Mouse (Mus musculus) midbrain, embryonic 16.5 days (tissue): Measurements from ENCODE around the gene Ccdc85c. TPM values are rescaled to one million over a fixed set of nuclear protein-coding genes. Genes with fewer than 3 reads are reported as not detected.

ENCODE experiments used
- ATAC-seq: fragments of 200-750 bp; cut with Nextera tagmentation; 2 replicates; pipeline ENCODE4 v1.8.0; 2017; ENCODE audit warnings: moderate TSS enrichment
- H3K27ac ChIP-seq: fragments of 300-500 bp; sonication (generic); 2 replicates; pipeline ENCODE4 v1.5.1; 2014; ENCODE audit warnings: mild to moderate bottlenecking, low read length, mixed read lengths
- H3K27me3 ChIP-seq: fragments of 300-500 bp; sonication (generic); 2 replicates; pipeline ENCODE4 v1.6.1; 2014; ENCODE audit warnings: low read depth, low read length, mixed read lengths; ENCODE audit not compliant: control insufficient read depth, insufficient read depth
- H3K36me3 ChIP-seq: fragments of 300-500 bp; sonication (generic); 2 replicates; pipeline ENCODE4 v1.6.1; 2014; ENCODE audit warnings: mild to moderate bottlenecking, low read length, moderate library complexity, mixed read lengths; ENCODE audit not compliant: control insufficient read depth, insufficient read depth
- H3K4me1 ChIP-seq: fragments of 300-500 bp; sonication (generic); 2 replicates; pipeline ENCODE4 v1.6.1; 2014; ENCODE audit warnings: mild to moderate bottlenecking, low read length, mixed read lengths; ENCODE audit not compliant: control insufficient read depth, insufficient read depth
- H3K4me2 ChIP-seq: fragments of 300-500 bp; sonication (generic); 2 replicates; pipeline ENCODE4 v1.6.1; 2014; ENCODE audit warnings: mild to moderate bottlenecking, low read length, mixed read lengths
- H3K4me3 ChIP-seq: fragments of 300-500 bp; sonication (generic); 2 replicates; pipeline ENCODE4 v1.5.1; 2014; ENCODE audit warnings: low read depth, mild to moderate bottlenecking, low read length, moderate library complexity, mixed read lengths
- H3K9ac ChIP-seq: fragments of 300-500 bp; sonication (generic); 2 replicates; pipeline ENCODE4 v1.6.1; 2014; ENCODE audit warnings: low read depth, low read length, mixed read lengths
- H3K9me3 ChIP-seq: fragments of 300-500 bp; sonication (generic); replicated peaks from 2 replicates; pipeline ENCODE4 v1.6.1; 2014; ENCODE audit warnings: mild to moderate bottlenecking, low read length, mixed read lengths; ENCODE audit not compliant: control insufficient read depth, poor library complexity, severe bottlenecking
- WGBS: fragments of 180-500 bp; shearing (Covaris S2); extraction: QIAGEN DNeasy Blood & Tissue Kit; methylation state at CpG from one replicate; pipeline ENCODE4 v1.1.7; 2014; 5-methylcytosine and 5-hydroxymethylcytosine counted together
- polyA plus RNA-seq: library from polyadenylated mRNA; unstranded; fragments of >200 nt; fragmentation: Nextera tagmentation; extraction: Ambion mirVana; gene quantifications from 2 replicates; pipeline ENCODE4 v1.2.1, GENCODE M21; 2015

The Ccdc85c gene
- polyA plus RNA-seq, 1 experiment from 2014 or later: 13.2 TPM

DNA sequence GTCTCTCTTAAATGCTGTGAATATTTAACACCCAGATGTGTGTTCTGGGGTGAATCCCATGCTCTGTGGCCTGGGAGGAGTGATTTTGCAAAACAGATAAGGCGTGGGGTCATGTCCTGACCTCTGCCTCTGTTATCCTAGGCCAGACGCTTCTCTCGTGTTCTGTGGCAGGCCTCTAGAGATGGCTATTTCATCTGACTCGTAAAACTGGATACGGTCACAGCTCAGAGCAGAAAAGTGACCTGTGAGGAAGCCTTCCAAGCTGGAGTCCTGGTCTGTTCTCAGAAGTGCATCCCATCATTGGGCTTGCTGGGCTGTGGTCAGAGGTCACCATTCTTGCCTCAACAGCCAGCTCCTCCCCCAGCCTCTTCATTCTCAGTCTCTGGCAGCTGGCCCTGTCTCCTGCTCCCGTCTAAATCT, 37.2 kb upstream of the Ccdc85c start:
- H3K9ac ChIP-seq: no peak overlapping the region
- no peaks in the 10 kb centered on the region for H3K36me3 ChIP-seq
- H3K27ac ChIP-seq: no peak overlapping the region
- H3K4me2 ChIP-seq: no peak overlapping the region
- H3K4me1 ChIP-seq: peaks cover 2% of the 10 kb centered on the region; the same call in 1 of the 2 replicates
- H3K4me3 ChIP-seq: no peak overlapping the region
- ATAC-seq: no peak
- no peaks in the 10 kb centered on the region for H3K9me3 ChIP-seq
- 41% methylated on average over 6 of the region's 6 CpGs for WGBS
- H3K27me3 ChIP-seq: no peaks in the 10 kb centered on the region

DNA sequence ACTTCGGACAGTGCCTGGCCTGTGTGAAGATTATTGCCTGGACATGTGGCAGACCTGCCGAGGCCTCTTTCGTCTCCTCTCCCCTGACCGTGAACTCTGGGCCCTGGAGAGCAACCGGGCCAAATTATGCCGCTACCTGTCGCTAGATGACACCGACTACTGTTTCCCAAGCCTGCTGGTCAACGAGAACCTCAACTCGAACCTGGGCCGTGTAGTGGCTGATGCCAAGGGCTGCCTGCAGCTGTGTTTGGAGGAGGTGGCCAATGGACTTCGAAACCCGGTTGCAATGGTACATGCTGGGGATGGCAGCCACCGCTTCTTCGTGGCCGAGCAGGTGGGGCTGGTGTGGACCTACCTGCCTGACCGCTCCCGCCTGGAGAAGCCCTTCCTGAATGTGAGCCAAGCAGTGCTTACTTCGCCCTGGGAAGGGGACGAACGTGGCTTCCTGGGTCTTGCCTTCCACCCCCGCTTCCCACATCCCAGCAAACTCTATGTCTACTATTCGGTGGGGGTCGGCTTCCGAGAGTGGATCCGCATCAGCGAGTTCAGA, 36.6 kb upstream of the Ccdc85c start:
- Histone ChIP-seq H3K27me3 (no peaks in the 10 kb centered on the region), H3K36me3 (no peaks in the 10 kb centered on the region), H3K4me2 (no peak overlapping the region), H3K9me3 (no peaks in the 10 kb centered on the region), H3K9ac (no peak overlapping the region), H3K4me3 (no peak overlapping the region), H3K27ac (no peak overlapping the region), H3K4me1 (no peaks in the 10 kb centered on the region; the same call in 1 of the 2 replicates)
- no peak for ATAC-seq
- WGBS: 90% methylated on average over 27 of the region's 27 CpGs

DNA sequence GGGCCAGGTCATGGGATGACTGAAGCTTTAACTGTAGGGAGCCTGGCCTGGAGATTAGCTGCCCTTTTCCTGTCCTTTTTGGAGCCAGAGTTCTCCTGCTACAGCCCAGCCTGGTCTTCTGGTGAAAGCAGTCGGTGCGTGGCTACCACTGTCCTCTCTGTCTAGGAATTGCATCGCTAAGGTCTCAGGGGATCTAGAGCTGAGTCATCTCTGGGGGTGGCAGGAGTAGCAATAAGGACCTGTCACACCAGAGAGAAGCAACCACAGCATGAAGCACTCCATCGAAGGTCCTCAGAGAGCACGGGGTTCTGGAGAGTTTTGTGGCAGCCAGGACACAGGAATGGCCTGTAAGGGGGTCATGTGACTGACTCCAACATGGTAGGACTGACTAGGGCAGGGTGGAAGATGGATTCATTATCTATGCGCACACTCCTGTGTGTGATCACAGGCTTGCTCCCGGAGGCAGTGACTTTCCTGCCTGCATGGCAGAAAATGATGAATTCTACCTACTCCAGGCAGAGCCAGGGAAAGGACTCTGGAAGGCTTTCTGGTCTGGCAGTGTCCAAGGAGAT, 35.3 kb upstream of the Ccdc85c start:
- Histone ChIP-seq H3K4me2 (no peak overlapping the region), H3K4me1 (peaks cover 4% of the 10 kb centered on the region; the same call in 1 of the 2 replicates), H3K36me3 (no peaks in the 10 kb centered on the region), H3K4me3 (no peak overlapping the region), H3K27ac (no peak overlapping the region), H3K9me3 (no peaks in the 10 kb centered on the region), H3K9ac (no peak overlapping the region), H3K27me3 (no peaks in the 10 kb centered on the region)
- WGBS: 70% methylated on average over 7 of the region's 7 CpGs
- no peak for ATAC-seq

DNA sequence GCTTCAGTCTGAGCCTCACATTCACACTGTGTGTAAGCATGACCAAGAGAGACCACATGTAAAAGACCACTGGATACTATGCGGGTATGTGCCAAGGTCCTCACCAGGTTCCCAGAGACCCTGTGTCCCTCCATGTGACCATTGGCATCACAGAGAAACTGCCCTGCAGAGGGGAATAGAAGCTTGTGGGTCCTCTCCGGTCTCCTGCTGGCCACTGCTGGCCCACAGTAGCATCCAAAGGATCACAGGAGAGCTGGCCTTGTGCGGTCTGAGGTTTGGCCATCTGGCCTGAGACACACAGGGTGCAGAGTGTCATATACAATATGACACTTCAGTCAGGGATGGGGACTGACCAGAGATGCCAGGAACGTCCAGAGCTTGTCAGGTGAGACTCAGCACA, 34.8 kb upstream of the Ccdc85c start:
- H3K27ac ChIP-seq: no peak overlapping the region
- no peak overlapping the region for H3K4me3 ChIP-seq
- H3K9ac ChIP-seq: no peak overlapping the region
- 90% methylated on average over 4 of the region's 4 CpGs for WGBS
- no peaks in the 10 kb centered on the region for H3K27me3 ChIP-seq
- no peak for ATAC-seq
- no peaks in the 10 kb centered on the region for H3K36me3 ChIP-seq
- peaks cover 4% of the 10 kb centered on the region; the same call in 1 of the 2 replicates for H3K4me1 ChIP-seq
- H3K4me2 ChIP-seq: no peak overlapping the region
- H3K9me3 ChIP-seq: no peaks in the 10 kb centered on the region

DNA sequence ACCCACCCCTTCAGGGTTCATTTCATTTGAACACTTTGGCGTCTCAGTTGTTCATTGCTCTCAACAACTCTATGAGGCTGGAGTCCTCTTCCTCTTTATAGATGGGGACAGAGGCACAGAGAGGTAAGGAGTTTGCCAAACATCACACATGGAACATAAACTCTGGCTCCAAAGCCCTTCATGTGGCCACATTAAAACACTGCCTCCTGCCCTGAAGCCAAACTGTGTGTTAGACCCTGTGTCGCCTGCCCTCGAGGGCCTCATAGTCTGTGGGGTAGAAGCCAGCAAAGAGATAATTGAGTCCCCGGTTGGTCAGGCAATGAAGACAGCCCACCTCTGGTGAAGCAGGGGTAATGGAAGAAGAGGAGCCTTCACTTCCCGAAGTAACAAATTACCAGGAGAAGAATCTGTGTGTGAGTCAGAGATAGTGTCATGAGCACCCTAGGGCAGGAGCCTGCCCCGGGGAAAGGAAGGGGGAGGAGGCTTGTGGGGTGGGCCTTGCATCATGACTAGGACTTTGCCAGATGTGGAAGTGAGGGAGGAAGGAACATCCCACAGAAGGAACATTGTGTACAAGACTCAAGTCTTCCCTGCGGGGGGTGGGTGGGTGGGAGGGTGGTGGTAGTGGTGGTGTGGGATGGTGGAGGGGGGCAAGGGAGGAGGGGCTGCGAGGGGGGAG, 34.0 kb upstream of the Ccdc85c start:
- Histone ChIP-seq H3K9me3 (no peaks in the 10 kb centered on the region), H3K4me3 (no peak overlapping the region), H3K4me2 (no peak overlapping the region), H3K27me3 (no peaks in the 10 kb centered on the region), H3K9ac (no peak overlapping the region), H3K4me1 (peaks cover 4% of the 10 kb centered on the region; the same call in 1 of the 2 replicates), H3K27ac (no peak overlapping the region), H3K36me3 (no peaks in the 10 kb centered on the region)
- 77% methylated on average over 7 of the region's 8 CpGs for WGBS
- no peak for ATAC-seq

DNA sequence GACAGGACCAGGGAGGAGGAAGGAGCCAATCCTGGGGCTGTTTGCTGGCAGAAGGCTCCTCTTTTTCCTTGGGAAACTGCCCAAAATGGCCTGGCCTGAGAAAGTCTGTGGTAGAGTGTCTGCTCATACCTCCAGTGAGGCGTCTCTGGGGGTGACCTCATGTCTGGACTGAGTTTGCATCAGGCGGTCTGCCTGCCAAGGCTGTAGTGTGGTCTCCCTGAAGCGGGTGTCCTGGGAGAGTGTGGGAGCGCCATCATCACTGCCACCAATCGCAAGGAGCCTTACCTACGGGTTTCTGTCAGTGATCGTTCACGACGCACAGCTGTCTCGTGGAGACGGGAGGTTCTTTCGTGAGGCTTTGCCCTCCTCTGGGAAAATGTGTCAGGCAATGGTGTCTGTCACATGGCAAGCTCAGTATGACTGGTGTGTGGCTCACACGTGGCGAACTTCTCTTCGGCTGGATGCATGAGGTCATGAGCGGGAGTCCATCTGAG, 33.2 kb upstream of the Ccdc85c start:
- no peaks in the 10 kb centered on the region for H3K9me3 ChIP-seq
- H3K36me3 ChIP-seq: no peaks in the 10 kb centered on the region
- no peak for ATAC-seq
- WGBS: 90% methylated on average over 16 of the region's 16 CpGs
- H3K27ac ChIP-seq: no peak overlapping the region
- peaks cover 4% of the 10 kb centered on the region; the same call in 1 of the 2 replicates for H3K4me1 ChIP-seq
- no peak overlapping the region for H3K9ac ChIP-seq
- H3K4me3 ChIP-seq: no peak overlapping the region
- no peaks in the 10 kb centered on the region for H3K27me3 ChIP-seq
- H3K4me2 ChIP-seq: no peak overlapping the region

DNA sequence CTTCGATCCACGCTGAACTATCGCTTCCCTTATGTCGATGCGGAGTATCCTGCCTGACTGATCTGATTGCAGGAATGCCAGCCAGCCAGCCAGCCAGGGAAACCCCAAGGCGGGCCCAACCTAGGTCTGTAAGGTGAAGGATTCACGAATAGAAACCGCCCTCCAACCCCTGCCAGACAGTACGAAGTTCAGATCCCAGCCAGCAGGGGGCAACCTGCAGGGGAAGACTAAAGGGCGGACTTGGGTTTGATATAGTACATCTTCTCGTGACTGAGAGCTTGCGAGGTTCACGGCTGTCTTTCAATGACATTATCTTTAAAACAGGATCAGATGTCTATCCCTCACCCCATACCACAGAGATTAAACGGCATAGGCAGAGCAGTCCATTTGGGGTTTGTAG, 32.3 kb upstream of the Ccdc85c start:
- Histone ChIP-seq H3K36me3 (no peaks in the 10 kb centered on the region), H3K27me3 (no peaks in the 10 kb centered on the region), H3K4me3 (no peak overlapping the region), H3K27ac (no peak overlapping the region), H3K9me3 (no peaks in the 10 kb centered on the region), H3K9ac (no peak overlapping the region), H3K4me2 (no peak overlapping the region), H3K4me1 (peaks cover 4% of the 10 kb centered on the region; the same call in 1 of the 2 replicates)
- ATAC-seq: no peak
- WGBS: 26% methylated on average over 14 of the region's 14 CpGs

DNA sequence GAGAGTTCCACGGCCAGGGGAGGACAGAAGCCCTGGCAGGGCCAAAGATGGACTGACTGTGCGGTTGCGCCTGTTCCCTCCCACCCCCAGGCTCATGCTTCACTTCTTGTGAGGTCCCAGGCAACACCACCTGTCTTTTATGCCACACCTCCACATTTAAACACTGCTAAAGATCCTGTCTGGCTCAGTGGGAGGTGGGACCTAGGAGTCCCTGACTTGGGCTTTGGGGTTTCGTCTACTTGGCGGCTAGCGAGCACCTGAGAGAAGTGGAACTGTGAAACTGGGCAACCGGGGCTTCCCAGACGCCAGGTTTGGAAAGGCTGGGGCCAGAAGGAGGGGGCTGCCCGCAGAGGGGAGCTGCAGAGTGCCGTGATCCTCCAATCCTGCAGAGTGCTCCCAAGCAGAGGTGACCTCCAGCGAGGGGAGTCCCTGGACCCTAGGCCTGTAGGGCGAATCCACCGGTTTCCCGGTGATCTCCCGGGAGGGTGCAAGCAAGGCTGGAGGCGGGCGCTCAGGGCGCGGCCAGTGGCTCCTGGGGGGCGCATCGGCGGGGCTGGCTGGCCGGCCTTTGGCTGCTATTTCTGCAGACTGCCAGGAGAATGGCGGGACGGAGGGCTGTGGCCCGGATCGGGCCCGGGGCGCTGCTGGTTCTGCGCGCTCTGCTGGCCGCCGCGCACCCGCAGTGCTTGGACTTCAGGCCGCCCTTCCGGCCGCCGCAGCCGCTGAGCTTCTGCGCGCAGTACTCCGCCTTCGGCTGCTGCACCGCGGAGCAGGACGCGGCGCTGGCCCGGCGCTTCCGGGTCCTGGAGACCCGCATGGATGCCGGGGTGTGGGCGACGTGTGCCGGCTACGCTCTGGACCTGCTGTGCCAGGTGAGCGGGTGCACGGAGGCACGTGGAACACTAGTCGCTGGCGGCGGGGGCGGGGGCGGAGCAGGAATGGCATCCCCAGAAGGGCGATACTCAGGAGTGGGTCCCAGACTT, 30.9 kb upstream of the Ccdc85c start, which contains the start of gene Hhipl1:
Gene Hhipl1 (plus strand): TSS at position 459 of the 983 bp plus-strand sequence.
- peak within 1 kb of the TSS; percentile 99 for H3K4me2 ChIP-seq
- H3K27me3 ChIP-seq: no peaks in the 10 kb centered on the region
- H3K9me3 ChIP-seq: no peaks in the 10 kb centered on the region
- ATAC-seq: peak; percentile 57
- H3K4me3 ChIP-seq: peak within 1 kb of the TSS; percentile 66
- H3K4me1 ChIP-seq: peaks cover 4% of the 10 kb centered on the region; the same call in 1 of the 2 replicates
- 4% methylated on average over 64 of the region's 67 CpGs for WGBS
- H3K36me3 ChIP-seq: no peaks in the 10 kb centered on the region
- peak within 1 kb of the TSS; percentile 53 for H3K27ac ChIP-seq
- peak within 1 kb of the TSS; percentile 89 for H3K9ac ChIP-seq
